Mouse (Mus musculus) CH12.LX (cell line): ENCODE data around the gene Lhpp. TPM values are rescaled to one million over a fixed set of nuclear protein-coding genes. Genes with fewer than 3 reads are reported as not detected.

Source experiments
- DNase-seq: peaks from one replicate; pipeline ENCODE4 v3.0.0-alpha.2; 2013; ENCODE audit errors: extremely low read depth
- H3K27ac ChIP-seq: 2 replicates; pipeline ENCODE4 v1.5.1; 2012; ENCODE audit warnings: low read depth, mild to moderate bottlenecking, control low read depth, moderate library complexity; ENCODE audit not compliant: insufficient read depth
- H3K27me3 ChIP-seq: replicated peaks from 2 replicates; pipeline ENCODE3; 2012; ENCODE audit warnings: inconsistent platforms
- H3K36me3 ChIP-seq, 2 experiments: replicated peaks in 1 of 2; 2 replicates each; pipeline versions ENCODE3 to v1.6.1; 2012; ENCODE audit warnings: inconsistent platforms in 1 of 2, low read length in 1 of 2, mild to moderate bottlenecking in 1 of 2, mixed read lengths in 1 of 2, moderate library complexity in 1 of 2; ENCODE audit not compliant: control insufficient read depth in 1 of 2, insufficient read depth in 1 of 2
- H3K4me1 ChIP-seq, 2 experiments: 2 replicates each; pipeline ENCODE4 v1.6.1; 2012; ENCODE audit warnings: inconsistent platforms in 1 of 2, moderate library complexity in 1 of 2; ENCODE audit not compliant: insufficient read depth in 2 of 2, control insufficient read depth in 1 of 2
- H3K4me2 ChIP-seq: 2 replicates; pipeline ENCODE4 v1.6.1; 2012; ENCODE audit warnings: low read depth, mild to moderate bottlenecking, control low read depth; ENCODE audit not compliant: poor library complexity, insufficient read depth, severe bottlenecking
- H3K4me3 ChIP-seq, 3 experiments: fragments of 150-350 bp in 1 of 3; sonication (generic) in 1 of 3; replicated peaks in 1 of 3; 2 replicates each; pipeline versions ENCODE3 to v1.5.1; 2011 to 2012; ENCODE audit warnings: low read depth in 2 of 3, low read length in 2 of 3, mild to moderate bottlenecking in 2 of 3, moderate library complexity in 2 of 3, control low read depth in 1 of 3, improper control_type of control experiment in 1 of 3, inconsistent platforms in 1 of 3, mixed read lengths in 1 of 3; ENCODE audit not compliant: poor library complexity in 1 of 3
- H3K79me2 ChIP-seq: replicated peaks from 2 replicates; pipeline ENCODE4 v1.6.1; 2012; ENCODE audit warnings: mild to moderate bottlenecking, moderate library complexity; ENCODE audit not compliant: control insufficient read depth, poor library complexity, insufficient read depth, severe bottlenecking; ENCODE audit errors: extremely low read depth
- H3K9ac ChIP-seq: 2 replicates; pipeline ENCODE4 v1.6.1; 2012; ENCODE audit warnings: low read depth, mild to moderate bottlenecking, control low read depth, moderate library complexity; ENCODE audit not compliant: insufficient read depth
- H3K9me3 ChIP-seq: replicated peaks from 2 replicates; pipeline ENCODE3; 2012; ENCODE audit warnings: low read length, inconsistent platforms, mixed read lengths
- CHD2 ChIP-seq: IDR thresholded peaks from 2 replicates; pipeline ENCODE4 v1.6.1; 2011; ENCODE audit warnings: low read length, improper control_type of control experiment
- CTCF ChIP-seq, 2 experiments: IDR thresholded peaks in 1 of 2; conservative IDR thresholded peaks in 1 of 2; 2 replicates each; pipeline ENCODE4 v1.5.1; 2011 to 2012; ENCODE audit warnings: low read depth in 2 of 2, low read length in 2 of 2, improper control_type of control experiment in 1 of 2, inconsistent platforms in 1 of 2, mild to moderate bottlenecking in 1 of 2, moderate library complexity in 1 of 2
- E2F4 ChIP-seq: IDR thresholded peaks from 2 replicates; pipeline ENCODE4 v1.6.1; 2011; ENCODE audit warnings: low read depth, low read length, improper control_type of control experiment; ENCODE audit not compliant: insufficient replicate concordance
- ELF1 ChIP-seq: IDR thresholded peaks from 2 replicates; pipeline ENCODE4 v1.6.1; 2014; ENCODE audit warnings: low read depth, mild to moderate bottlenecking, inconsistent platforms, low read length, improper control_type of control experiment
- EP300 ChIP-seq: IDR thresholded peaks from 2 replicates; pipeline ENCODE4 v1.6.1; 2011; ENCODE audit warnings: low read length, improper control_type of control experiment
- HCFC1 ChIP-seq: IDR thresholded peaks from 2 replicates; pipeline ENCODE4 v1.6.1; 2012; ENCODE audit warnings: low read depth, mild to moderate bottlenecking, inconsistent platforms, low read length, improper control_type of control experiment
- IRF4 ChIP-seq: IDR thresholded peaks from 2 replicates; pipeline ENCODE4 v1.6.1; 2014; ENCODE audit warnings: low read depth, mild to moderate bottlenecking, inconsistent platforms, low read length, improper control_type of control experiment
- JUN ChIP-seq: IDR thresholded peaks from 2 replicates; pipeline ENCODE4 v1.6.1; 2011; ENCODE audit warnings: low read depth, mild to moderate bottlenecking, low read length, improper control_type of control experiment, moderate library complexity; ENCODE audit not compliant: insufficient read depth
- JUND ChIP-seq: conservative IDR thresholded peaks from 2 replicates; pipeline ENCODE4 v1.6.1; 2011; ENCODE audit warnings: low read depth, low read length, improper control_type of control experiment
- MEF2A ChIP-seq: IDR thresholded peaks from 2 replicates; pipeline ENCODE4 v1.6.1; 2014; ENCODE audit warnings: low read depth, mild to moderate bottlenecking, inconsistent platforms, low read length, improper control_type of control experiment, borderline replicate concordance
- MXI1 ChIP-seq: IDR thresholded peaks from 2 replicates; pipeline ENCODE4 v1.6.1; 2011; ENCODE audit warnings: mild to moderate bottlenecking, low read depth, low read length, improper control_type of control experiment
- MYC ChIP-seq: IDR thresholded peaks from 2 replicates; pipeline ENCODE4 v1.6.1; 2011; ENCODE audit warnings: low read depth, mild to moderate bottlenecking, improper control_type of control experiment, low read length
- NELFE ChIP-seq: IDR thresholded peaks from 2 replicates; pipeline ENCODE4 v1.6.1; 2011; ENCODE audit warnings: low read depth, low read length, improper control_type of control experiment
- RAD21 ChIP-seq: IDR thresholded peaks from 2 replicates; pipeline ENCODE4 v1.6.1; 2011; ENCODE audit warnings: low read depth, mild to moderate bottlenecking, low read length, improper control_type of control experiment, moderate library complexity
- RCOR1 ChIP-seq: conservative IDR thresholded peaks from 2 replicates; pipeline ENCODE4 v1.6.1; 2012; ENCODE audit warnings: low read depth, mild to moderate bottlenecking, inconsistent platforms, low read length, improper control_type of control experiment
- SMC3 ChIP-seq: IDR thresholded peaks from 2 replicates; pipeline ENCODE4 v1.6.1; 2011; ENCODE audit warnings: low read depth, low read length, improper control_type of control experiment
- TBP ChIP-seq: conservative IDR thresholded peaks from 2 replicates; pipeline ENCODE4 v1.6.1; 2011; ENCODE audit warnings: low read depth, low read length, improper control_type of control experiment
- TCF12 ChIP-seq: IDR thresholded peaks from 2 replicates; pipeline ENCODE4 v1.6.1; 2014; ENCODE audit warnings: low read depth, mild to moderate bottlenecking, inconsistent platforms, low read length, improper control_type of control experiment
- UBTF ChIP-seq: IDR thresholded peaks from 2 replicates; pipeline ENCODE4 v1.6.1; 2012; ENCODE audit warnings: low read depth, mild to moderate bottlenecking, inconsistent platforms, low read length, improper control_type of control experiment, moderate library complexity
- USF1 ChIP-seq: IDR thresholded peaks from 2 replicates; pipeline ENCODE4 v1.6.1; 2014; ENCODE audit warnings: low read depth, mild to moderate bottlenecking, inconsistent platforms, low read length, improper control_type of control experiment
- USF2 ChIP-seq: conservative IDR thresholded peaks from 2 replicates; pipeline ENCODE4 v1.6.1; 2011; ENCODE audit warnings: low read depth, low read length, improper control_type of control experiment
- ZMIZ1 ChIP-seq: IDR thresholded peaks from 2 replicates; pipeline ENCODE4 v1.6.1; 2012; ENCODE audit warnings: low read depth, mild to moderate bottlenecking, inconsistent platforms, low read length, improper control_type of control experiment
- ZNF384 ChIP-seq: IDR thresholded peaks from 2 replicates; pipeline ENCODE4 v1.6.1; 2012; ENCODE audit warnings: low read depth, low read length, improper control_type of control experiment, inconsistent platforms
- dilution Hi-C: fragments of 300-500 bp; cut with MboI; formaldehyde crosslinking; loops from 2 replicates; pipeline ENCODE4 v1.14.3; 2020; ENCODE audit warnings: low sequenced_read_pairs; ENCODE audit not compliant: extremely low pct_unique_long_range_greater_than_20kb, extremely low pct_ligation_motif_present
- in situ Hi-C: fragments of 300-500 bp; cut with MboI; formaldehyde crosslinking; loops from 3 replicates; pipeline ENCODE4 v1.14.3; 2019; ENCODE audit warnings: low sequenced_read_pairs, low pct_ligation_motif_present, low pct_unique_long_range_greater_than_20kb, mixed read lengths
- polyA plus RNA-seq: library from polyadenylated mRNA; unstranded; fragments of >175 nt; gene quantifications from 2 replicates; pipeline ENCODE4 v1.2.1, GENCODE M21; 2012; ENCODE audit warnings: low read depth; ENCODE audit not compliant: insufficient read length
- total RNA-seq, 2 experiments: library from RNA; depleted of rRNA; stranded (reverse); fragments of 300-350 nt in 1 of 2; fragments of >200 nt in 1 of 2; gene quantifications; 2 replicates each; pipeline ENCODE4 v1.2.3; 2012 to 2014

The Lhpp gene
- total and polyA plus RNA-seq, 3 experiments = 7.8 to 15.4 (median 14.6) TPM

DNA sequence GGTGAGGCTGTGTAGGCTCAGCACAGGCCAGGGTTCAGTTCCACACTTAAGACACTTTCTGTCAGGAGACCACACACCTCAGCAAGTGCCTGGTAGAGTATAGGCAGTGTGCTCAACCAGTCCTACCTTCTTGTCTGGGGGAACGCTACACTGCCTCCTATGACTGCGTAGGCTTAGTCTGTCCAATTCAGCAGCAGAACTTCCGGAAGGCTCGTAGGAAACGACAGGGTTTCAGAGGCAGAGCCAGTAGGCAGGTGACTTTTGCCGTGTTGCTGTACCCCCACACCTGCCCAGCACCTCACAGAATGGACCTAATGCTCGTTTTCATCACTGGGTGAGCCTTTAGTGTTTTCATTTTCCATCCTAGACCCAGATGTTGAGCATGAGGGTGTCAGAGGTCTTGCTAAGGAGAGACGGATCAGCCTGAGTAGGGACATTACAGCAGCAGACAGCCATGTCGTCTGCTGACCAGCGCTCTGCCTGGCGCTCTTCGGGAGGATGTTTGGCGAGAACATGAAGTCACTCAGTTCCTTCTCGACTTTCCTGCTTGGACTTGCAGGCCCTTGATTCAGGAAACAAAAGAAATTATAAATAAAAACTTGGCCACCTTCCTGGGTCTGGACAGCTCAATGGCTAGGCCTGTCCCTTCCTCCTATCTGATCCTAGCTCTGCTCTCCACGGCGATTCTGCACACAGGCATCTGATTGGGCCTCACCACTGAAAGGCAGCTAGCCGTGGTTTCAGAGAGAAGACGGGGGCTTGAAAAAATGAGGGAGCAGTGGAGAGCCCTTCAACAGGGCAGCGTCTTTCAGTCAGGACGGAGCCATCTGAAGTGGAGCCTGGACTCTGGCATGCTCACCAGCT lies 59.8 kb downstream of the Lhpp start:
- DNase-seq = no peak
- no peak for TF ChIP-seq ELF1
- TF ChIP-seq ZMIZ1 = no peak
- TF ChIP-seq TBP = no peak
- TF ChIP-seq CTCF (conservative IDR thresholded peaks at IDR 0.05 in 1 of 2, IDR thresholded peaks at IDR 0.05 in 1 of 2; ENCODE audit: low read depth in 2 of 2, low read length in 2 of 2) = no peak
- no peak for TF ChIP-seq UBTF
- no peak for TF ChIP-seq USF1
- no peak for TF ChIP-seq JUND
- no peak for TF ChIP-seq USF2
- no peak for TF ChIP-seq RAD21
- TF ChIP-seq MXI1 = no peak
- TF ChIP-seq JUN = no peak
- no peak for TF ChIP-seq MEF2A
- no peak for TF ChIP-seq E2F4
- no peak for TF ChIP-seq RCOR1
- no peak for TF ChIP-seq SMC3
- Histone ChIP-seq H3K4me2 (no peak overlapping the region), H3K27ac (no peak overlapping the region), H3K9ac (no peak overlapping the region), H3K9me3 (no peaks in the 10 kb centered on the region), H3K27me3 (no peaks in the 10 kb centered on the region), H3K79me2 (no peaks in the 10 kb centered on the region), H3K4me3 (no peak overlapping the region), H3K36me3 (peaks cover 0 to 5% of the 10 kb centered on the region in 2 experiments), H3K4me1 (peaks cover 12 to 30% of the 10 kb centered on the region in 2 experiments)
- in situ Hi-C loops = loop anchor here (5.0 kb wide), 1 partner anchor 137 kb away; no protein-coding TSS in a partner anchor
- dilution Hi-C loops = no loop called here

DNA sequence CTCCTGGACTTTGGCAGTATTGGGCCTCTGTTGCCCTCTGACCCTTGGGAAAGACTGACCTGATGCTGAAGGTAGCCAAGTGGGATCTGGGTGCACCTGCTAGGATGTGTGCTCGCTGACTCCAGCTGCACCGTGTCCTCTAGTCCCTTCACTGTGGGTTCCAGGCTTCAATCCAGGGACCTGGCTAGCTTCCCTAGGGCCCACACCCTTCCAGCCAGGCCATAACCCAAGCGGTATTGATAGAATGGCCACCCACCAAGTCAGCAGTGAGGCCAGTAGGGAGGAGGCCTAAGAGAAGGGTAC lies 60.4 kb downstream of the Lhpp start:
- Histone ChIP-seq H3K27me3 (no peaks in the 10 kb centered on the region), H3K4me3 (no peak overlapping the region), H3K79me2 (no peaks in the 10 kb centered on the region), H3K4me2 (no peak overlapping the region), H3K36me3 (peaks cover 0 to 5% of the 10 kb centered on the region in 2 experiments), H3K9me3 (no peaks in the 10 kb centered on the region), H3K27ac (no peak overlapping the region), H3K4me1 (peaks cover 12 to 31% of the 10 kb centered on the region in 2 experiments)
- in situ Hi-C loops = loop anchor here (5.0 kb wide), 1 partner anchor 136 kb away; no protein-coding TSS in a partner anchor
- dilution Hi-C loops = no loop called here
- no peak for DNase-seq
- TF ChIP-seq EP300 = no peak
- TF ChIP-seq SMC3 = no peak
- no peak for TF ChIP-seq TCF12
- TF ChIP-seq UBTF = no peak
- TF ChIP-seq E2F4 = no peak
- no peak for TF ChIP-seq HCFC1
- no peak for TF ChIP-seq CHD2
- no peak for TF ChIP-seq ZNF384
- no peak for TF ChIP-seq MEF2A
- TF ChIP-seq JUND = no peak
- no peak for TF ChIP-seq MYC
- TF ChIP-seq CTCF (conservative IDR thresholded peaks at IDR 0.05 in 1 of 2, IDR thresholded peaks at IDR 0.05 in 1 of 2; ENCODE audit: low read depth in 2 of 2, low read length in 2 of 2) = no peak
- no peak for TF ChIP-seq IRF4
- TF ChIP-seq NELFE = no peak
- TF ChIP-seq, all 38 proteins: peak for 0
- no peak overlapping the region for H3K9ac ChIP-seq
